Mouse (Mus musculus) CH12.LX (cell line): ENCODE results near the gene Pcolce2.
A peak's percentile ranks its signal among the peaks of the same experiment; 100 is the strongest.

Experiments
- CHD2 ChIP-seq: IDR thresholded peaks from 2 replicates; pipeline ENCODE4 v1.6.1; 2011; ENCODE audit warnings: low read length, improper control_type of control experiment
- CTCF ChIP-seq, 2 experiments: IDR thresholded peaks in 1 of 2; conservative IDR thresholded peaks in 1 of 2; 2 replicates each; pipeline ENCODE4 v1.5.1; 2011 to 2012; ENCODE audit warnings: low read depth in 2 of 2, low read length in 2 of 2, improper control_type of control experiment in 1 of 2, inconsistent platforms in 1 of 2, mild to moderate bottlenecking in 1 of 2, moderate library complexity in 1 of 2
- ELF1 ChIP-seq: IDR thresholded peaks from 2 replicates; pipeline ENCODE4 v1.6.1; 2014; ENCODE audit warnings: low read depth, mild to moderate bottlenecking, inconsistent platforms, low read length, improper control_type of control experiment
- EP300 ChIP-seq: IDR thresholded peaks from 2 replicates; pipeline ENCODE4 v1.6.1; 2011; ENCODE audit warnings: low read length, improper control_type of control experiment
- GABPA ChIP-seq: IDR thresholded peaks from 2 replicates; pipeline ENCODE4 v1.6.1; 2012; ENCODE audit warnings: low read depth, low read length, improper control_type of control experiment, inconsistent platforms; ENCODE audit not compliant: insufficient replicate concordance
- IRF4 ChIP-seq: IDR thresholded peaks from 2 replicates; pipeline ENCODE4 v1.6.1; 2014; ENCODE audit warnings: low read depth, mild to moderate bottlenecking, inconsistent platforms, low read length, improper control_type of control experiment
- MAFK ChIP-seq: IDR thresholded peaks from 2 replicates; pipeline ENCODE4 v1.6.1; 2011; ENCODE audit warnings: low read length, improper control_type of control experiment; ENCODE audit not compliant: insufficient replicate concordance
- NRF1 ChIP-seq: IDR thresholded peaks from 2 replicates; pipeline ENCODE4 v1.6.1; 2014; ENCODE audit warnings: low read depth, mild to moderate bottlenecking, inconsistent platforms, low read length, improper control_type of control experiment, moderate library complexity
- POLR2A ChIP-seq: IDR thresholded peaks from 2 replicates; pipeline ENCODE4 v1.6.1; 2011; ENCODE audit warnings: low read depth, mild to moderate bottlenecking, improper control_type of control experiment, low read length
- SMC3 ChIP-seq: IDR thresholded peaks from 2 replicates; pipeline ENCODE4 v1.6.1; 2011; ENCODE audit warnings: low read depth, low read length, improper control_type of control experiment
- ZC3H11A ChIP-seq: IDR thresholded peaks from 2 replicates; pipeline ENCODE4 v1.6.1; 2012; ENCODE audit warnings: low read depth, mild to moderate bottlenecking, inconsistent platforms, low read length, improper control_type of control experiment
- ZKSCAN1 ChIP-seq: IDR thresholded peaks from 2 replicates; pipeline ENCODE4 v1.6.1; 2012; ENCODE audit warnings: low read depth, inconsistent platforms, low read length, improper control_type of control experiment, borderline replicate concordance
- ZNF384 ChIP-seq: IDR thresholded peaks from 2 replicates; pipeline ENCODE4 v1.6.1; 2012; ENCODE audit warnings: low read depth, low read length, improper control_type of control experiment, inconsistent platforms

DNA sequence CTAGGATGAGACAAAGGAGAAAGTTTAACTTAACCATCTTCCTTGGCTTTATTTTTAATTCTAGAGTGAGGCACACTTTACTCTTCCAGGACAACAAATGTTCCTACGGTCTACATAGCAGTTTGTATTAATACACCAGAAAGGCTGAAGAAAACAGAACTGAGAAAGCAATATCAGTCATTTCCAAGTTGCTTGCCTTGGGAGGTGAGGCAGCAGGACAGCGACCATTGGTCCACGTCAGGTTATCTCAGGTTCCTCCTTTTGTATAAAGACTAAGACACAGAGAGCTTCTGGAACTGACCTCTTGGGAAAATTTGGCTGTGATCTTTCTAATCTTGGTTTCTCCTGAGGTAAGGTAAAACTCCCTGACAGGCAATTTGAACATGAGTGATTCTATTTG, 34.6 kb upstream of the Pcolce2 start:
- no peak for TF ChIP-seq POLR2A
- peak; percentile 65; the same call in 1 of the 2 replicates for TF ChIP-seq IRF4
- peak; percentile 36 for TF ChIP-seq EP300
- TF ChIP-seq NRF1: no peak
- TF ChIP-seq SMC3: no peak
- no peak for TF ChIP-seq GABPA
- no peak for TF ChIP-seq ZKSCAN1
- TF ChIP-seq CTCF (conservative IDR thresholded peaks at IDR 0.05 in 1 of 2, IDR thresholded peaks at IDR 0.05 in 1 of 2; ENCODE audit: low read depth in 2 of 2, low read length in 2 of 2): no peak
- no peak for TF ChIP-seq ZC3H11A
- no peak for TF ChIP-seq ELF1
- no peak for TF ChIP-seq CHD2
- no peak for TF ChIP-seq ZNF384
- no peak for TF ChIP-seq MAFK
